10 mouse cellular contexts compared by ENCODE assay signal in the genomic region with DNA sequence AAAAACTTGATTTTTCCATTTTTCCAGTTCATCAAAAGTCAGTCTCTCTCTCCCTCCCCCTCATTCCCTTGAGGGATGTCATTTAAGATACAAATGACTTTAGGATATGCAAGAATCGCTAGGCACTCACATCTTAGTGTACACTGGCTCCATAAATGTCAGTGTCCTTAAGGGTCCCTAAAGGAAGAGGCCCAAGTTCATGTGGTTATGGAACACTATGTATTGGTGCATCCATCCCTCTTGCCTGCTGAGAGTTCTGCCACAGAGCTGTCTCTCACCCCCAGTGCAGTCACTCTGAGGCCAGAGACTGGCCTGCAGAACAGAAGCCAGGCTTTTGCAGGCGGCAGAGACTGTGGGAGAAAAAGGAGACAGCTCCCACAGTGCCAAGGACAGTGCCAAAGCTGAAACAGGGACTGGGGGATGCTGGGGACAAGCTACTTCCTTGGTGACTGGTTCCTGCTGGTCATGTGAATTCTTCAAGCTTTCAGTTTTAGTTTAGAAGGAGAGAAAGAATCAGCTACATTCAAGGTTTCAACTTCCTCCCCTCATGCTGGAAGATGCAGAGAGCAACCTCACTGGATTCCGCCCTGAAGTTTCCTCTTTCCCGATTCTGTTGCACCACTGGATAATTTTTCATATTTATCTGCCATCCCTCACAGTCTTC. TPM values are rescaled to one million over a fixed set of nuclear protein-coding genes. Genes with fewer than 3 reads are reported as not detected.
DNase-seq lines count a peak whose midpoint lies in the region; ATAC-seq lines count a peak whose summit lies in the region.
"Had no signal": no experiment of that assay in that cellular context is flagged by ENCODE, and none has a peak within 500 bp of the region (broad histone marks: within the 10 kb centered on the region; RNA-seq: fewer than 3 reads in every experiment).

No protein-coding gene starts in this region.

- no peak overlapping the region for H3K4me3 ChIP-seq in liver, embryonic 12.5 days
- H3K4me3 ChIP-seq: neural tube, embryonic 13.5 days had no signal

- H3K9me3 ChIP-seq in liver, embryonic 12.5 days (replicated peaks), result no peaks in the 10 kb centered on the region

- no peaks in the 10 kb centered on the region for H3K36me3 ChIP-seq in liver, embryonic 12.5 days
- H3K36me3 ChIP-seq: neural tube, embryonic 13.5 days had no signal

- peak overlapping the region; percentile 49 for H3K27ac ChIP-seq in liver, embryonic 12.5 days
- H3K27ac ChIP-seq: neural tube, embryonic 13.5 days had no signal

- H3K4me1 ChIP-seq in liver, embryonic 12.5 days, result no peaks in the 10 kb centered on the region
- H3K4me1 ChIP-seq: neural tube, embryonic 13.5 days had no signal

- DNase-seq in cerebellum, postnatal 10 days, result peak; percentile 9 to 11
- DNase-seq in cerebellum, adult 11-12 months, result no peak
- DNase-seq in lung, postnatal 10 days, result peak; percentile 18
- DNase-seq in lung, postnatal 25 days (ENCODE audit: low spot score), result no peak
- no peak for DNase-seq in thymus, postnatal 14 days
- no peak for DNase-seq in spleen, postnatal 10 days (ENCODE audit: low spot score in 2 of 2)
- no peak for DNase-seq in Muller cell, postnatal 12 days (ENCODE audit: inconsistent ontology term)
- DNase-seq: adrenal gland, postnatal 36 days had no signal

- no peaks in the 10 kb centered on the region for H3K27me3 ChIP-seq in liver, embryonic 12.5 days (replicated peaks)
- H3K27me3 ChIP-seq: neural tube, embryonic 13.5 days had no signal

- H3K9ac ChIP-seq in liver, embryonic 12.5 days, result no peak overlapping the region
- H3K9ac ChIP-seq: neural tube, embryonic 13.5 days had no signal

- no peak for ATAC-seq in liver, embryonic 12.5 days

- WGBS in liver, embryonic 12.5 days (ENCODE audit: insufficient replicate concordance), result 62% methylated on average over 4 of the region's 4 CpGs

- no peak overlapping the region for H3K4me2 ChIP-seq in liver, embryonic 12.5 days
- H3K4me2 ChIP-seq: neural tube, embryonic 13.5 days had no signal

RNA-seq across cellular contexts. Expression of a gene that starts 39.9 kb away (rescaled TPM):
- polyA plus RNA-seq in liver, embryonic 12.5 days (2016; fragmentation: Nextera tagmentation; extraction: Ambion mirVana), result 0.29 and 0.30 TPM in 2 replicates

RNA-seq across cellular contexts. Expression of a gene that starts 40.1 kb away (rescaled TPM):
- polyA plus RNA-seq in liver, embryonic 12.5 days (2016; fragmentation: Nextera tagmentation; extraction: Ambion mirVana), result 26.2 and 26.4 TPM in 2 replicates

Comparison
In these comparisons a context has a peak if more than half of its experiments do, and no peak if none do; other contexts are left out.
1. DNase-seq: peak in cerebellum, postnatal 10 days (2 of 2) and lung, postnatal 10 days (single experiment); none in cerebellum, adult 11-12 months (single experiment), lung, postnatal 25 days (single experiment), thymus, postnatal 14 days (single experiment), spleen, postnatal 10 days (0 of 2) and Muller cell, postnatal 12 days (single experiment).